Mouse (Mus musculus) heart, embryonic 12.5 days (tissue): ENCODE measurements around the gene Tnpo1. TPM values are rescaled to one million over a fixed set of nuclear protein-coding genes. Genes with fewer than 3 reads are reported as not detected.

Source experiments
- ATAC-seq: fragments of 200-750 bp; cut with Nextera tagmentation; 2 replicates; pipeline ENCODE4 v1.8.0; 2017; ENCODE audit warnings: moderate TSS enrichment, moderate library complexity; ENCODE audit not compliant: insufficient number of reproducible peaks, low FRiP score
- H3K27ac ChIP-seq: fragments of 300-500 bp; sonication (generic); 2 replicates; pipeline ENCODE4 v1.5.1; 2016; ENCODE audit warnings: mild to moderate bottlenecking, moderate library complexity; ENCODE audit not compliant: poor library complexity, severe bottlenecking
- H3K27me3 ChIP-seq: fragments of 300-500 bp; sonication (generic); replicated peaks from 2 replicates; pipeline ENCODE4 v1.6.1; 2016; ENCODE audit warnings: mild to moderate bottlenecking, moderate library complexity
- H3K36me3 ChIP-seq: fragments of 300-500 bp; sonication (generic); 2 replicates; pipeline ENCODE4 v1.6.1; 2016; ENCODE audit warnings: mild to moderate bottlenecking, moderate library complexity
- H3K4me1 ChIP-seq: fragments of 300-500 bp; sonication (generic); replicated peaks from 2 replicates; pipeline ENCODE4 v1.6.1; 2016; ENCODE audit warnings: mild to moderate bottlenecking
- H3K4me2 ChIP-seq: fragments of 300-500 bp; sonication (generic); 2 replicates; pipeline ENCODE4 v1.6.1; 2016; ENCODE audit warnings: mild to moderate bottlenecking, moderate library complexity
- H3K4me3 ChIP-seq: fragments of 300-500 bp; sonication (generic); 2 replicates; pipeline ENCODE4 v1.5.1; 2016; ENCODE audit warnings: mild to moderate bottlenecking
- H3K9ac ChIP-seq: fragments of 300-500 bp; sonication (generic); 2 replicates; pipeline ENCODE4 v1.6.1; 2016; ENCODE audit warnings: mild to moderate bottlenecking, moderate library complexity
- H3K9me3 ChIP-seq: fragments of 300-500 bp; sonication (generic); replicated peaks from 2 replicates; pipeline ENCODE4 v1.6.1; 2016; ENCODE audit warnings: mild to moderate bottlenecking, moderate library complexity
- WGBS: fragments of 180-500 bp; shearing (Covaris S2); methylation state at CpG from one replicate; pipeline ENCODE4 v1.1.7; 2016; 5-methylcytosine and 5-hydroxymethylcytosine counted together
- polyA plus RNA-seq: library from polyadenylated mRNA; unstranded; fragments of >200 nt; fragmentation: Nextera tagmentation; extraction: Ambion mirVana; gene quantifications from 2 replicates; pipeline ENCODE4 v1.2.1, GENCODE M21; 2016

Gene Tnpo1
- polyA plus RNA-seq, 1 experiment from 2014 or later, result 54.1 TPM

DNA sequence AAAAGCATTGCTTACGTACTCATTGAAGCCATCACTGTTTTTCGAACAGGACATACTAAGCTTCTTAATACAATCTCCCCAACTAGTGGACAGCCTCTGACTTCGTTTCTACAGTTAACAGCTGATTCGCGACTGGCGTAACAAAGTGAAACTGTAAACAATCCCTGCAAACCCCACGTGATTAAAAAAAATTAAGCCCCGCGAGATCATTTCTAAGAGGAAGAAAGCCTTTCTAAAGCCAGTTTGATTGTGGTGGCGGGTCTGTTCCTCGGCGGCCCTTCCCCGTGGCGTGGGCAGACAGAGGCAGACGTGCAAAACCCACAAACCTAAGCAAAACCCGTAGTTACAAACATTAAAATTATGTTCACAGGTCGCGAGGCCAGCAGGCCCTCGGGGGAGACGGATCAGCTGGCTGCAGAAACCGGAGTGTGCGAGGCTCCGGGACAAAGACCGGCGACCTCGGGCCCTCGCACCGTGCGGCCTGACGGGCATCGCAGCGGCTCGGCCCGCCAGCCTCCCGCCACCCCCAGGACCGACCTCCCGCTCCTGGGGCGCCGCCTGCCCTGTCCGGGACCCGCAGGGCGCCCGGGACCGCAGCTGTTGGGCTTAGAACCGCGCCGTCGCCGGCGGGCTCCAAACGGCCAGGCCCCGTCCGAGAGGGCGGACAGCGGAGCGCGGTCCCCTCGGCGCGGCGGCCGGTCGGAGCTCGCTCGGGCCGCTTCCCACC is 535 bp downstream of the Tnpo1 start:
- Histone ChIP-seq H3K4me3 (peak overlapping the region; percentile 85), H3K4me1 (peaks cover 10% of the 10 kb centered on the region), H3K9ac (peak overlapping the region; percentile 99), H3K27me3 (no peaks in the 10 kb centered on the region), H3K27ac (peak overlapping the region; percentile 94), H3K9me3 (no peaks in the 10 kb centered on the region), H3K36me3 (peaks cover 14% of the 10 kb centered on the region), H3K4me2 (peak overlapping the region; percentile 91)
- WGBS, result under 1% methylated on average over 64 of the region's 66 CpGs
- peak; percentile 35; the same call in 1 of the 2 replicates for ATAC-seq

- peaks cover 14% of the 10 kb centered on the region for H3K36me3 ChIP-seq
- 22% methylated on average over 11 of the region's 11 CpGs for WGBS
- H3K4me3 ChIP-seq, result peak overlapping the region; percentile 85
- H3K4me1 ChIP-seq, result peaks cover 12% of the 10 kb centered on the region
- H3K27me3 ChIP-seq, result no peaks in the 10 kb centered on the region
- peak overlapping the region; percentile 91 for H3K4me2 ChIP-seq
- peak overlapping the region; percentile 99 for H3K9ac ChIP-seq
- peak overlapping the region; percentile 94; the same call in 1 of the 2 replicates for H3K27ac ChIP-seq
- no peak for ATAC-seq
- no peaks in the 10 kb centered on the region for H3K9me3 ChIP-seq
Measured at GRCm38 (mm10) chr13:98924897-98925485, 1.2 kb downstream of the Tnpo1 start.

DNA sequence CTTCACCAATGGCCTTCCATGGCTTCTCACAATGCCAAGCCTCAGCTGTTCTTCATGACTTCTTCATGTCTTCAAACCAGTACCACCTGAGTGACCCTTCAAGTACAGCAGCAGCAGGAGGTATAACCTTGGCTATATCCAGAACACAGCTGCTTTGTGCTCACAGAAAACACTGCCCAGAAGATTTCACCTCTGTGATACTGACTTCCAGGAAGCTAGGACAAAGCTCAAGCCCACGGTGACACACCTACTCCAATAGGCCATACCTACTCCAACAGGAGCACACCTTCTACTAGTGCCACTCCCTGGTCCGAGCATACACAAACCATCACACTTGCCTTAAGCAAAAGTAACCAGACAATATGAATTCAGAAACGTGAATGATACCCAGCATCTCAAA is 3.4 kb downstream of the Tnpo1 start:
- 88% methylated on average over 3 of the region's 3 CpGs for WGBS
- H3K36me3 ChIP-seq, result peaks cover 23% of the 10 kb centered on the region
- no peaks in the 10 kb centered on the region for H3K27me3 ChIP-seq
- no peak overlapping the region for H3K4me3 ChIP-seq
- ATAC-seq, result no peak
- no peak overlapping the region for H3K4me2 ChIP-seq
- H3K4me1 ChIP-seq, result peaks cover 22% of the 10 kb centered on the region
- H3K9me3 ChIP-seq, result no peaks in the 10 kb centered on the region
- H3K9ac ChIP-seq, result no peak overlapping the region
- H3K27ac ChIP-seq, result no peak overlapping the region

DNA sequence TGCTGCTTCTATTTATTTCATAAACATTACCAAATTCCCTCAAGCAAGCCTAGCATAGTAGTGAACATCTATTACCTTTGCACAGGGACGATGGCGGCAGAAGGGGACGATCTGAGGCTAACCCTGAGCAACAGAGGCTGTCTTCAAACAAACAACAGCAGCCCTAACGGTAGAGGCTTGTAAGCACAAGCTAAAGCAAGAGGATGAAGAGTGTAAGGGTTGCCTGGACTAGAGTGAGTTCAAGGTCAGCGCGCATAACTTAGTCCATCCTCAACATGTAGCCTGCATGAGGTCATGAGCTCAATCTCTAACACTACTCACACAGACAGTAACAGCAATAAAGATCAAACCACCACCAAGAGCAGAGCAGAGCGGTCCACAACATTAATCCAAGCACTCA is 4.9 kb downstream of the Tnpo1 start:
- Histone ChIP-seq H3K27me3 (no peaks in the 10 kb centered on the region), H3K9ac (no peak overlapping the region), H3K27ac (no peak overlapping the region), H3K4me2 (no peak overlapping the region), H3K4me1 (peaks cover 22% of the 10 kb centered on the region), H3K36me3 (peaks cover 26% of the 10 kb centered on the region), H3K9me3 (no peaks in the 10 kb centered on the region), H3K4me3 (no peak overlapping the region)
- ATAC-seq, result no peak
- WGBS, result 94% methylated on average over 7 of the region's 7 CpGs

- Histone ChIP-seq H3K27me3 (no peaks in the 10 kb centered on the region), H3K9ac (no peak overlapping the region), H3K9me3 (no peaks in the 10 kb centered on the region), H3K4me1 (peaks cover 26% of the 10 kb centered on the region), H3K4me2 (no peak overlapping the region), H3K27ac (no peak overlapping the region), H3K36me3 (peaks cover 30% of the 10 kb centered on the region), H3K4me3 (no peak overlapping the region)
- no peak for ATAC-seq
- WGBS, result 73% methylated on average over 3 of the region's 3 CpGs
Measured at GRCm38 (mm10) chr13:98920300-98920699, 5.9 kb downstream of the Tnpo1 start.

GRCm38 (mm10) chr13:98919695-98920094 is 6.5 kb downstream of the Tnpo1 start:
- no peak overlapping the region for H3K9ac ChIP-seq
- H3K4me3 ChIP-seq, result no peak overlapping the region
- no peaks in the 10 kb centered on the region for H3K27me3 ChIP-seq
- WGBS, result 86% methylated on average over 8 of the region's 8 CpGs
- peaks cover 30% of the 10 kb centered on the region for H3K36me3 ChIP-seq
- H3K27ac ChIP-seq, result no peak overlapping the region
- H3K9me3 ChIP-seq, result no peaks in the 10 kb centered on the region
- no peak for ATAC-seq
- no peak overlapping the region for H3K4me2 ChIP-seq
- peaks cover 29% of the 10 kb centered on the region for H3K4me1 ChIP-seq

DNA sequence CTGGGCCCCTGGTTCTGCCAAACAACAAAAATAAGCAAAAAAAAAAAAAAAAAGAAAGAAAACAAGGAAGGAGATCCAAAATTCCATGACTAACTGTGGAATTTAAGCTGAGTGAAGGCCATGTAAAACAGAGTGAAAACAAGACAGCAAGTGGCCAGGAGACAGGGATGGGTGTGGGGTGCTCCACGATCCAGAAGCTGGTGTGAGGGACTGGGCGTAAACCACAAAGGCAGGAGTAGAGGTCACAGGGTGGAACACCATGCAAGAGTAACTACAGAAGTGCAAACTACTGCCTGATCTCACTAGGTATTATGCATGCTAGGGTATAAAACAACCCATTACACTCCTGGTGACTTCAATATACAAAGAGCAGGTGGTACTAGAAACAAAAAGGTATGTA is 8.3 kb downstream of the Tnpo1 start:
- H3K4me1 ChIP-seq, result peaks cover 42% of the 10 kb centered on the region
- H3K9me3 ChIP-seq, result no peaks in the 10 kb centered on the region
- H3K4me3 ChIP-seq, result no peak overlapping the region
- H3K27me3 ChIP-seq, result no peaks in the 10 kb centered on the region
- ATAC-seq, result no peak
- no peak overlapping the region for H3K4me2 ChIP-seq
- peaks cover 30% of the 10 kb centered on the region for H3K36me3 ChIP-seq
- 80% methylated on average over 2 of the region's 2 CpGs for WGBS
- no peak overlapping the region for H3K27ac ChIP-seq
- no peak overlapping the region for H3K9ac ChIP-seq

DNA sequence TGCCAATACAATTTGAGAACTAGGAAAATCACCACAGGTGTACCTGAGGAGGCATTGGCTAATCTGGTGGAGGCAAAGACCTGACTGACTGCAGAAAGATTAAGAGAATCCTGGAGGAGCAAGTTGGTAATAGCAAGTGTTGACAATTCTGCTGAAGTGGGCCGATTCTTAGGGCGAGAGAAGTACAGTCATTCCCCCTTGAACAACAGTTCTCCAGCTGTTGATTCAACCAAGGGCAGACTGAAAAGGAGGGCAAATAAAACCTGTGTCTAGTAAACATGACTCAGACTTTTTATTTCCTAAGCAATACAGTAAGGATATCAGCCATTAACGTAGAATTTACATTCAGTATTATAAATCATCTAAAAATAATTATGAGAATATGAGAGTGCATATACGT is 10.6 kb downstream of the Tnpo1 start:
- H3K36me3 ChIP-seq, result peaks cover 16% of the 10 kb centered on the region
- no peak overlapping the region for H3K9ac ChIP-seq
- ATAC-seq, result no peak
- no peaks in the 10 kb centered on the region for H3K9me3 ChIP-seq
- H3K4me2 ChIP-seq, result no peak overlapping the region
- 73% methylated on average over 4 of the region's 4 CpGs for WGBS
- no peak overlapping the region for H3K27ac ChIP-seq
- H3K4me1 ChIP-seq, result peaks cover 44% of the 10 kb centered on the region
- H3K4me3 ChIP-seq, result no peak overlapping the region
- no peaks in the 10 kb centered on the region for H3K27me3 ChIP-seq

GRCm38 (mm10) chr13:98914844-98915212 is 11.4 kb downstream of the Tnpo1 start:
- peaks cover 15% of the 10 kb centered on the region for H3K36me3 ChIP-seq
- H3K4me1 ChIP-seq, result peaks cover 46% of the 10 kb centered on the region
- H3K4me2 ChIP-seq, result no peak overlapping the region
- no peak for ATAC-seq
- no peak overlapping the region for H3K9ac ChIP-seq
- WGBS, result 69% methylated on average over 5 of the region's 5 CpGs
- no peak overlapping the region for H3K4me3 ChIP-seq
- H3K27me3 ChIP-seq, result no peaks in the 10 kb centered on the region
- H3K9me3 ChIP-seq, result no peaks in the 10 kb centered on the region
- no peak overlapping the region for H3K27ac ChIP-seq

GRCm38 (mm10) chr13:98914010-98914843 is 12.0 kb downstream of the Tnpo1 start:
- Histone ChIP-seq H3K4me1 (peaks cover 46% of the 10 kb centered on the region), H3K4me2 (no peak overlapping the region), H3K36me3 (peaks cover 10% of the 10 kb centered on the region), H3K27me3 (no peaks in the 10 kb centered on the region), H3K4me3 (no peak overlapping the region), H3K9me3 (no peaks in the 10 kb centered on the region), H3K27ac (no peak overlapping the region), H3K9ac (no peak overlapping the region)
- WGBS, result 85% methylated on average over 14 of the region's 14 CpGs
- ATAC-seq, result no peak

DNA sequence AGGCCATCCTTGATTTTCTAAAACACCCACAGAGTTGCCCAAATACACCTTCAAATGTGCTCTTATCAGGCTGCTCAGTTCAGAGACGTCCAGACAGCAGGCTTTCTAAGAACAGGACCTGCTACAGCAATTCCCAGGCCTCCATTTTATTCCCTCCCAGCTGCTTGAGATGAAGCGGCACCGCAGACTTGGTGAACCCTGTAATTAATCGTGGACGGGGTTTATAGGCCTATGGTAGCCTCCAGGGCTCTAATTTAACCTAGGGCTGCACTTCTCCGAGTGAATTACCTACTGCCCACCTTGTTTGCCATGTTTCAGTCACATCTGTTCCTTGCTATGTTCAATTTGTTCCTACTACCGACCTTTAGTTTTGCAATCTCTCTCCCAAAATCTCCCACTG is 13.0 kb downstream of the Tnpo1 start:
- no peak overlapping the region for H3K9ac ChIP-seq
- H3K36me3 ChIP-seq, result peaks cover 7% of the 10 kb centered on the region; the same call in 1 of the 2 replicates
- 68% methylated on average over 7 of the region's 7 CpGs for WGBS
- H3K27ac ChIP-seq, result no peak overlapping the region
- no peaks in the 10 kb centered on the region for H3K27me3 ChIP-seq
- H3K4me1 ChIP-seq, result peaks cover 41% of the 10 kb centered on the region
- no peak overlapping the region for H3K4me3 ChIP-seq
- H3K9me3 ChIP-seq, result no peaks in the 10 kb centered on the region
- H3K4me2 ChIP-seq, result no peak overlapping the region
- ATAC-seq, result no peak
